Mouse (Mus musculus) thymus, adult 18-20 months (tissue): ENCODE data around the gene Ctf1.
A peak's percentile ranks its signal among the peaks of the same experiment; 100 is the strongest.

ENCODE experiments used
- DNase-seq, 2 experiments: peaks; one replicate each; pipeline ENCODE4 v3.0.0; 2022; ENCODE audit warnings: mixed read lengths in 2 of 2

The Ctf1 gene

DNA sequence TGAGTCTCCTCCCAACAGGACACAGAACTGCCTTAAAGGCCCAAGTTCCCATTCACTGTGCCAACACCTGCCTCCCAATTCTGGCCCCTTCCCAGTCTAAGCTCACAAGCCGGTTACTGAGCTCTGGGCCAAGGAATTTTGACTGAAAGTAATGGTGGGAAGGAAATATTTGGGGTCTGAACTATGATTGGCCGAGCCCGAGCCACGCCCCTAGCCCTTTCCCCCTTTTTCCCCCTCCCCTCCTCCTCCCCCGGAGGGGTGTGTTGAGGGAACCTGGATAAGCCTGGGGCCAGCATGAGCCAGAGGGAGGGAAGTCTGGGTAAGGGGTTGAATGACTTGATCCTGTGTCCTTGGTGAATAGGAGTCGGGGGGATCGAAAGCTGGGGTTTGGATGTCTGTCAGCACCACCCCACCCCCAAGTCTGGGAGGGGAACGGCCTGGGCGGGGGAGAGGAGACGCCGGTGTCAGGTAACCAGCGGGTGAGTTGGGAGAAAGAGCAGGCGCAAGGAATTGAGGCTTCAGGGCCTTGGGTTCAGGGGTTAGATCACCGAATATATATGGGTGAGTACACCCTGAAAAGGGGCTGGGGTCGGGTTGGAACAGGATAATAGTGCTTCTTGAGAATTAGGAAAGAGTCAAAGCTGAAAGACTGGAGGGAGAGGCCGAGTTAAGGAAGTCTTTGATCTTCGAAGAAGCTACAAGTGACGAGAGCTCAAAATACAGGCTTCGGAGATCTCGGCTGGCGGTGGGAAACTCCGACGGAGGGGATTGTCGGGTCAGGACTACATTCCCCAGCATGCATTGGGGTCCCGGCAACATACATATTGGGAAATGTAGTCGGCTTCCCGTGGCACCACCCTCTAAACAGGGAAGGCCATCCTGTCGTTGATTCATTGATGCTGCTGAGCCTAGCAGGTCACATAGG is at the start of gene Ctf1:
Ctf1 (plus strand) TSS at position 276 of the 925 bp plus-strand sequence.
- DNase-seq = peak; percentile 56 to 66

DNA sequence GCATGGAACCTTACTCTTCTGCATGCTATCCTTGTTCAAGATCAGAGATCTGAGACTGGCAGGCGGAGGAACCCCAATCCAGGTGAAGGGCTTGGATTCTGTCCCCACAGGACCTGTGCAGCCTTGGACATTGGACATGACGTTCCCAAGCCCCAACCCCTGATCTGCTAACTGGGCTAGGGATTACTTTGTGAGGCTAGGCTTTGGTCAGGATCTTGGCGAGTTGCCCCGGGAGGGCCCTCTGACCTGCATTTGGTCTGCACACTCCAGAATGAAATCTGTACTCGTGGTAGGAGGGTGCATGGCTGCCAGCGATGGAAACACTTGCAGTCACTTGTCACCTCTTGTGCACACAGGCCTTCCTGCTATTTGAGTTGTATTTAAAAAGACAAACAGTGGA is 49.6 kb upstream of the Ctf1 start:
- DNase-seq = no peak

DNA sequence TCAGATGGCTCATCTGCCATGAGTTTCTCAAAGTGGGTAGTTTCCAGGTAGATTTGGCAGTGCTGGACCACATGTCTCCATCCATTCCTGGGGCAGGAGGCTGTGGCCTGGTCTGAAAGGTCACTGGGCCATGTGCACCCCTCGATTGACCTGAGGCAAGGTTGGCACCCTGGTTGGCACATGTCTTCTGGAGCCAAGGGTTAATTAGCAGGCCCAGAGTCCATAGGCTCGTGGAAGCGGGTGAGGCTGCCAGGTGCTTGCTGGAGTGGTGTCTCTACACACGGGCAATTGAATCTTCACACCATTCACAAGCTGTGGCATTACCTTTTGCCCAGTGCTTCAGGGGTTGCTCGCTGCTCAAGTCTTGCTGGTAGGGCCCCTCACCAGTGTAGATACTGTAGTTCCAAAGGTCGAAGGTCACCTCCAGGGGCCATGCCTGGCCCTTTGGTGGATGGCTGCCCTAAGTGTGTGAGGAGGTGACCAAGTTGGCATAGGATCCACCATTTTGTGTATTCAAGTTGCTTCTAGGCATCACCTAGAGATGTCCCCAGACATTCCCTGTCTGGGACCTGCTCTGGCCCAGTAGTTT is 46.4 kb upstream of the Ctf1 start:
- DNase-seq = no peak

DNA sequence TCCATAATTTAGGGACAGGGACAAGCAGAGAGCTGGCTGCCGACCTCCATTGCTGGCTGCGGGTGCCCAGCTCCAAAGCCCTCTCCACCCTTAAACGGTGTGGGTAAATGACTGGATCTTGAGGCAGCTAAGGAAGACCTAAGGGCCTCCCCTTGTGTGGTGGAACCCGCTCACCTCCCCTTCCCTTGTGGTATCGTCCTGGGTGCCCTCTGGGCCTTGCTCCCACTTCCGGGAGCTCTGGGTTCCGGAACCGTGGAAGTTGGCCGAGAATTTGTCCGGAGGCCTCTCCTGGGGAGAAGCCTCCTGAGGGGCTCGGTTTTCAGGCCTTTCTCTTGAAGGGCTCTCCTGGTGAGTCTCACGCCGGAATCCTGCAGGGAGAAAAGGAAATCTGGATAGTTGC is 45.9 kb upstream of the Ctf1 start:
- DNase-seq = no peak

DNA sequence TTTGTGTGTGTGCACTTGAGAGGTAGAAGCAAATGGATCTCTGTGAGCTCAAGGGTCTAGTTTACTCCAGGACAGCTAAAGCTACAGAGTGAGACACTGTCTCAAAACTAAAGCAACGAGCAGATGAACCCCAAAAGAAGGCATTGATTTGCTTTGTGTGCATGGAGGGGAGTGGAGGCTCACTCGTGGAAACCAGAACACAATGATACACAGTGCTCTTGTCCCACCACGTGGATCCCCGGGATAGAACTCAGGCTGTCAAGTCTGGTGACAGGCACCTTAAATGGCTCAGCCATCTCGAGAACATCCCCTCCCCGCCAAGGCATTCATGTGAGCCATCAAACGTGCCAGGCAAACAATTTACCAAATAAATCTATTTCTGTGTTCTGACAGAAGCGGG is 45.4 kb upstream of the Ctf1 start:
- no peak for DNase-seq

DNA sequence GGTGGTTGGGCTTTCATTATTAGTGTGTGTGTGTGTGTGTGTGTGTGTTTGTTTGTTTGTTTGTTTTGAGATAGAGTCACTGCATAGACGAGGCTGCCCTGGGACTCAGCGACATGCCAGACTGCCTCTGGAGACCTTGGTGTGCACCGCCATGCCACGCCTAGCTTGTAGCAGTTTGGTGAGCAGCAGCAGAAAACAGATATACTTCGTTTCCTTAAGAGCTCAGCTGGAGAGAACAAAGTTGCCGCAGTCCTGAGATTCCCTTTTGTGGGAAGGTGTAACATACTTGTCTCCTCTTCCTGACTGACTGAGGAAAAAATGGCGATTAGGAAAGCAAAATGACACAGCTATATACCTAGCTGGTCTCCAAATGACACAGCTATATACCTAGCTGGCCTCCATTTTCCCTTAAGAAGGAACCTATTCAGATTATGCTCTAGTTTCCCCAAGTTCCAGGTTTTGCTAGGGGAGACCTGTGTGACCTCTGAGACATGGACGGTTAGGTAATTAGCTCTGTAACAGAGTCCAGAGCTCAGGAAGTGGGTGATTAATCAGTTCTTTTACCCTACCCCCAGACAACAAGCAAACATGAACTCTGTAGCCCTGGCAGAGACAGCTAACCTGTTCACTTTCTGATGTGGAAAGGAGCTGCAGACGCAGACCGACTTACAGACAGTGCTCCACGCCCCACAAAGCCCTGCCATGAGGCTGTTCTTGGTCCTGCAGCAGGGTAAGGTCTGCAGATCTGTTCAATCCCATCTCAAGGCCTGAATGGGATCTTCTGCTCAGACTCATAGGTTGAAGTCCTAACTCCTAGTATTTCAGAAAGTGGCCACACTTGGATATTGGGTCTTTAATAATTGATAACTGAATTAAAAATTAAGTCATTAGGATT is 40.4 kb upstream of the Ctf1 start:
- DNase-seq = no peak

DNA sequence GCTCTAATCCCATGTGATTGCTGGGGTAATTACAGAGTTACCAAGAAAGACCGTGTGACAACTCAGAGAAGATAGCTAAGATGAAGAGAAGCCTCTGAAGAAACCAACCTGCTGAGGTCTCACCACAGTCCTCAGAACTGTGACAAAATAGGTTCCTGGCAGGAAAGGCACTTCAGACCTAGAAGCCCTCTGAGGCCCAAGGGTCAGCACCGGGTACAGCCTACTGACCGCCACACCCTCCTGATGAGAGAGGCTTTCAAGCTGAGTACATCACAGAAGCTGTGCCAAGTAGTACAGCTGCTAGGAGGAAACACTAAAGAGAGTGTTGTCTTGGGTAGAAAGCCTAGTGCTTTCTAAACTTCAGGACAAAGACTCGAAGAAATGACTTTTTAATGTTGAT is 39.8 kb upstream of the Ctf1 start:
- DNase-seq = no peak

DNA sequence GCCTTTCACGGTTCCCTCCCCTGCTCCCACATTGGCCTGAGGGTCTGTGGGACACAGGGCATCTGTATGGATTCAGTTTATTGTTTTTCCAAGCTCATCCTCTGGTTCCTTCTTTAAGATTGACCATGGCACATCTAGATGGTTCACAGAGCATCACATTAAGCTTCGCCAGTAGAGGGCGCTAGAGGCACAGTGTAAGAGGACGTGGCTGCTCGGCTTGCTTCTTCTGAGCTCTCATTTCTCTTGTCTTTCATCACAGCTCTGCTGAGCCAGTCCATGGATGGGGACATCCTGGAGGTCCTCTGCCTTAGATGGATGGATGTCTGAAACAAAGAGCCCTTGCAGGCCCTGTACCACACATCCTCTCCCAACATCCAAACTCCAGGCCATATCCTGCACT is 37.6 kb upstream of the Ctf1 start:
- DNase-seq = peak; percentile 26 to 62

DNA sequence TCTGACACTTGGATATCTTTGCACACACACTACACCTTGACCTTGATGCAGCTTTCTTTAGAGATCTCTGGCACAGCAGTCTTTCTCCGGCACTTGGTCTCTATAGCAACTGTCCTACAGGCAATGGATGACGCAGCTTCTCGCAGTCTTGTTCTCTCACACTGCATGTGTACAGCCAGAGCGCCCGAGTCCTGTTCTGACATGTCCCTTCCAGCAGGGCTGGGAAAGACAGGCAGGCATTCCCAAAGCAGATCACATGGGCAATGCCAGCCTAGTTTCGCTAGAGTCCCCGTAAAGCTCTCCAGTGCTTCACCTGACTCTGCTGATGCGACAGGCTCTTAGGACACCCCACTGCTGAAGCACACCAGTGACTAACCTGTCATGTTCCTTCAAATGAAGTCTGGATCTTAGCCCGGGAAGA is 37.1 kb upstream of the Ctf1 start:
- DNase-seq = no peak

DNA sequence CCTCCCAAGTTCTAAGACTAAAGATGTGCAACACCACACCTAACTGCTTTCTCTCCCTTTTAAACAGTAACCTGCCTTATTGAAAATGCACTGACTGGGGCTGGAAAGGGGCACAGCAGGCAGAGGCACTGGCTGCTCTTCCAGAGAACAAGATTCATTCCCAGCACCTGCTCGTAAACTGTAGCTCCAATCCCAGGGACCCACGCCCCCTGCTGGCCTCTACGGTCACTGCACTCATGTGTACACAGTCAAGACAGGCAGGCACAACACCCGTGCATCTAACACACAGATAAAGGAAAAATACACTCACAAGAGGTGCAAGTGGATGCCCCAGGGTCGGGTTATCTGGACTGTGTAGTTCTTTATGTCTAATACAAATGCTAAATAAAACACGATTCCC is 35.5 kb upstream of the Ctf1 start:
- peak; percentile 21 to 36 for DNase-seq

DNA sequence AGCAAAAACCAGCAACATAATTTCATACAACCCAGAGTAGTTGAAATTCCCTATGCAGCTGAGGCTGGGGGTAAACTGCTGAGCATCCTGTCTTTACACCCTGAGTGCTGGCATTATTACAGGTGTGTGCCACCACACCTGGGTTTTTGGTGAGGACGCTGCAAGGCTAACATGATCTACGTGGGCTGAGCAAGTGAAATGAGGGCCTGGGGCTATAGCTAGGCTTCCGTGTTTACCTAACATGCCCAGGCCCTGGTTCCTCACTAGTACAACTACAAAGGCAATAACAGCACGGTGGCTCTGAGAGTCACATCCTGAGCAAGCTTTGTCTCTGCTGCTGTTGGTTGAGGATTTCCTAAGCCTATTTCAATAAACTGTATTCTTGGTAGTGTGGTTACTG is 34.9 kb upstream of the Ctf1 start:
- no peak for DNase-seq

DNA sequence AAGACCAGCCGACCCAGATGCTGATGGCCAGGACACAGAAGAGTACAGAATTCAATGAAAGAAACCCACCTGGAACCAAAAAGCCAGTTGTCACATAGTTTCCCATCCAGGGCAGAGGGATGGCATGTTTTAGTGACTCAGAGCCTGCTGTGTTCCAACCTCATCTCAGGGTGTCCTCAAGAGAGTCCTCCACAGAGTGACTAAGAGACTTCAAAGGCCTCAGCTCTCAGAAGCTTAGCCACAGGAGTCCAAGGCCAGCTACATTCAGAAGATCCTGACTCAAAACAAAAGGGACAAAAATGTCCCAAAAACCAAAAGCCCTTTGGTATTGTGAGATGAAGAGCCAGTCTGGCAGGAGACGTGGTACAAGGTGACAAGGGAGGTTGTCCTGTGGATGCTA is 33.7 kb upstream of the Ctf1 start:
- no peak for DNase-seq

DNA sequence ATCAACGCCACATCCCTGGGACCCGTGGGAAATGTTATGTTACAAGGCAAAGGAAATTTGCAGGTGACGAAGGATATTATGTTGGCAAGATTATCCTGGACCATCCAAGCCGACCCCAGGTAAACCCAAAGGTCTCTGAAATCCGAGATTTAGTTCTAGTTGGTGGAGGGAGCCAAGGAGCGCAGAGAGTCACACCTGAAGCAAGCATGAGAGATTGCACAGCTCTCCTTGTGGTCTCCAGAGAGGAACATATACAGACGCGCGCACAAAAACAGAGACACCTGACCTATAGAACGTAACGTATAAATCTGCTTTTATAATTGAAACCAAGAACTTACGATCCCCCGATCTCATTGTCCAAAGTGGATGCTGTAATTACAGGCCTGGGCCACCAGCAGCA is 32.0 kb upstream of the Ctf1 start:
- no peak for DNase-seq

DNA sequence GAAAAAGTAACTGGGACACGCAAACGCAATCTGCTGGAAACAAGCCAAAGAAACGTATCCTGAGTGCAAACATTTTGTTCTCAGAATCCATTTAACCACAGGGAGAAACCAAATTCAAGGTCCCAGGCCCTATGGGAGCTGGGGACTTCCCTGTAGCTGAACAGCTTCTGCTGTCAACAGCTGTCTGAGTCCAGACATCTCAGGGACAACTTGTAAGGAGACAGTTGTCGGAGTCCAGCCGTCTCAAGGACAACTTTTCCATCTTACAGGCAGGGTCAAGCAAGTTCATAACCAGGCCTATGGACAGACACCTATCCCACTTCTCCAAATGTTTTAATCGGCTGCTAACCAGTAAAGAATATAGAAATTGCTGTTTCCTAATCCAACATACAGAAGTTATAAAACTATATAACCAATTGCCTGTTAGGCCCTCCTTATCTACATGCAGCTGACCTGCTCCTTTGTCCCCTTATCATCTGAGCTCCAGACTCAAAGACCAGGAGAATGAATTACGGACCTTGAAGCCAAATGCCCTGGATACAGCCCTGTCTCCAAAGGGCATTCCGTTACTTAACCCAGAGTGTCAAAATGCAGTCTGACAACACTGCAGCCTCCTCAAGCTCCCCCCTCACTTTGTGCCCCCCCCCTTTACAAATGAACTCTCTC is 30.5 kb upstream of the Ctf1 start:
- DNase-seq = no peak

DNA sequence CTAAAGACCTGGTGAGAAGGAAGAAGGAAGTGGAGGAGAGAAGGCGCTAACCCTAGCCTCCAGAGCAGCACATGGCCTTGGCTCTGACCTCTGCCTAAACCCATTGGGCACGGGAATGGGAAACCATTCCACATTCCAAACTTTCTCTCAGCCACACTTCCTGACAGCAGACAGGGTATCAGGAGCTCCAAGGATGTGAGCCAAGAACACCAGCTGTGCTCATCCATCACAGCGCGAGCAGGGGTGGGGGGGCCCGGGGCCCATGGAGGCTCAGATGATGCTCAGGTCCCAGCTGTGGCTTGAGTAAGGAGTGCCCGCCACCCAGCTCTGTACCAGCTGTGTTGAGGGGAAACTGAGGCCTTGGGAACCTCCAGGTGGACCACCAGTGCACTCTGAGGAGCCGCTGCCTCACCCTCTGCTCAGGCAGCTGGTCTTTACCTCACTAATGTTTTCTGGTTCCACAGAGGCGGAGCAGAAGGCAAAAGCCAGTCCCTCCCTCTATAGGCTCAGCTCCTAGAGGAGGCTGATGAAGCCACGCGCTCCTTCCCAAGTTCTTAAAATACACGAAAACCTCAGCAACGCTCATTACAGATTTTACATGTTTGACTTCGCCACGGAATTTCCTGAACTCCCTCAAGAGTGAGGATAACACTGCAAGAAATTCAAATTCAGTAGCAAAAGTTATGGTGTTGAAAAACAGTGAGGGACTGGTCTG is 27.1 kb upstream of the Ctf1 start:
- no peak for DNase-seq

DNA sequence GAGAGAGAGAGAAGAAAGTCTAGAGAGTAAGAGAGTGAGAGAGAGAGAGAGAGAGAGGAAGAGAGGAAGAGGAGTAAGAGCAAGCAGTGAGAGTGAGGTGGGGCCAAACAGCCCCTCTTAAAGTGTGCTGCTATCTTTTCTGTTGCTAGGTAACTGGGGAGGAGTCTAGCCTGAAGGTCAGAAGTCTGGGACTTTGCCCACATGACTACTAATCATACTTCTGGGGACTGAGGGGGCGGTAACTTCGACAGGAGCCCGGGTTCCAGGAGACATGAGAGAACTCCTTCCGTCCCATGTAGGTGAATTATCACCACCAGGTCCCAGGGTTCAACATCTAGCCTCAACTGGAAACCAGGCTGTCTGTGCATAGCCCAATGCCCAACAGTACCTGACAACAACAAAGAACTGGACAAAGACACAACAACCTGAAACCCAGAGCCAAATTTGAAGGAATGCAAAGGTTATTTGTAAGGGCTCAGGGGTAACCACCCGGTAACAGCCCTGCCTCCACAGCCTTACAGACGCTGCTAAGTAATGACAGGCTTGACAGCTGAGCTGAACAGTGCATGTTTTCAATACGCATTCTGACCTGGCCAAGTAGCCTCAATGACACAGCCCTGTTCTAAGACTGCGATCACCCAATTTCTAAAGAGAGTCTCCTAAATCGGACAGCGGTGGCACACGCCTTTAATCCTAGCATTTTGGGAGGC is 25.6 kb upstream of the Ctf1 start:
- DNase-seq = no peak

DNA sequence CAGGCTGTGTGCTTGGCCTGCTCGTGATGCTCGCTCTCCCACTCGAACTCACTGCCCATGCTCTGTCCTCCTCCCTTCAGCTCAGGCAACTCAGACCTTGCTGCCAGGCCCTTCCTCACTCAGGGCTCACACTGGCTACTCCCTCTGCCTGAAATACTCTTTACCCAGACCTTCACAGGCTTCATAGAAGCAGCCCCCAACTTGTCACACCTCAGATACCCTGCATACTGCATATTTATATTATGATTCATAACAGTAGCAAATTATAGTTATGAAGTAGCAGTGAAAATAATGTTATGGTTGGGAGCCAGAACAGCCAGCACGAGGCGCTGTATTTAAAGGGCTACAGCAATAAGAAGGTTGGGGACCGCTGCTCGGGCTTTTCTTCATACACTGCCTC is 23.6 kb upstream of the Ctf1 start:
- no peak for DNase-seq

DNA sequence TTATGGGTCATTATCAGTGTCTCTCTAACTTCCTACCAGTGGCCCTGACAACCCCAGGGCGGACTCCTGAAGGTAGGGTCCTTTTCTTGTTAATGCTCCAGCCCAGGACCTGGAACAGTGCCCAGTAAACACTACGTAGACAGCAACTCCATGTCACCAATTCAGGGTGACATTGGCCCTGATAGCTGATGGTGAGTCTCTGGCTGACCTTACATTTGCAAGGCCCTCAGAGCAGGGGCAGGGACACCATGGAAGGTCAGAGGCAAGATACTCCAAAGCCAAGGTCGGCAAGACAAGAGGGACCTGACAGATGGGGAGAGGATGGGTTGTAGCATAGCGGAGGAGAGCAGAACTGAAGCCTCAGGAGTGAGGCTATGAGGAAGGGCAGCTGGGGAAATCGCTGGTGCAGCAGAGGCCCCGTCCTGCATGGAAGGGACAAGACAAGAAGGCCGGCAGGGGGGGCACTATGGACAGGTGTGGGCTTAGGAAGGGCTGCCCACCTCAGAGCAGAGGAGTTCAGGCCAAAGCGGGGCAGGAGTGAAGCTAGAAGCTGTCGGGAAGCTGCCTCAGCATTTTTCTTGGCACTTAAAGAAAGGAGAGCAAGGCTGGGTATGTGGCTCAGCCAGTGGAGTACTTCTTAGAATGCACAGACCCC is 22.8 kb upstream of the Ctf1 start:
- no peak for DNase-seq

DNA sequence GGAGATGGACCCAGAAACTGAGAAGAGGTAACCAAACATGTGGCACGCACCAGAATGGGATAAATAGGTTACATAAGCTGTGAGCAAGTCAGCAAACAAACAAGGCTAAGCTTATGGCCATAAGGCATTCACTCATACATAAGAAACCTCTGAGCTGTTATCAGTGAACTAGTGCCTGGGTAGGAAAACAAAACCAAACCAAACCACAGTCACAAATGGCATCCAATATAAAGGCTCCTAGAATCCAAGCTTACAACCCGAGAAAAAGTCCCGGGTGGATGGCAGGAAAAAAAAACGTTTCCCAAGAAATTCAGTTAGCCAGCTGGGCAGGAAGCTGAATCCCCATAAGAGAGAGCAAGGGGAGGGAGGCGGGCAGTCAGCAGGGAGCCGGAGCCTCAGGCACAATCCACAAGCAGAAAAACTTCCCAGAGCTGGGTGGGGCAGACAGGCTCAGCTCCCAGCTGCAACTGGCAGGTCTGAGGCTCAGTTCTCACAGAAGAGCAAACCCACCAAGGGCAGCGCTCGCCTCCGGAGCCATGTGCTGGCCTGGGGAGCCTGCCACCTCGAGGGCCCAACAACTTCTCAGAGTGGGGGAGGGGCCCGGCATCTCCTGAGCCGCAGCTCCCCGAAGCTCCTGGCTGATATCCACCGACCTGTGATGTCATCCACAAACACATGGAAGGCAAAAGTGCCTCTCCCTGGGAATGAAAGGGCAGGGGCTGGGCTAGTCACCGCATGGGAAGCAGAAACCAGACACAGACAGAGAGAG is 21.1 kb upstream of the Ctf1 start:
- no peak for DNase-seq

DNA sequence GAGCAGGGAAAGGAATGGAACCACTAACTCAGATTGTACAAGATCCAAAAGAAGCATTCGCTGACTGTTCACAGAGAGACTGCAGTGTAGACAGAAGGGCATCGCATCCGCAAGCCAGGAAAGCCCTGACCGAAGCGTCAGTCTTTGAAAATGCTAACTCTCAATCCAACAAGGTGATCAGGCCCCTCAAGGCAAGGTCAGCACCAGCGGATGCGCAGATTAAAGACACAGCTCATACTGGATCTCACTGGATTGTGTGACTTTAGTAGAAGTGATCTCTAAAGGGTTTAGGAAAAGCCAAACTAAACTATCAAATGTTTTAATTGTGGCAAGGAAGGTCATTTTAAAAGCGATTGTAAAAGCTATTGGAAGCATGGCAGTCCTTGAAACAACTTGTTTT is 19.2 kb upstream of the Ctf1 start:
- no peak for DNase-seq
